Mouse (Mus musculus) right cerebral cortex, adult 18-20 months (tissue): Measurements from ENCODE around the gene Hnrnpl.

Source experiments
- DNase-seq: peaks from one replicate; pipeline ENCODE4 v3.0.0; 2022; ENCODE audit warnings: mixed read lengths

Hnrnpl gene

GRCm38 (mm10) chr7:28808221-28808941, at the start of gene Hnrnpl:
TSS of gene Hnrnpl (plus strand) at chr7:28808541.
- no peak for DNase-seq

GRCm38 (mm10) chr7:28758623-28759022, 49.7 kb upstream of the Hnrnpl start:
- DNase-seq, result no peak

GRCm38 (mm10) chr7:28761907-28762306, 46.4 kb upstream of the Hnrnpl start:
- no peak for DNase-seq

- no peak for DNase-seq
Observed at GRCm38 (mm10) chr7:28765211-28765610, 43.1 kb upstream of the Hnrnpl start.

GRCm38 (mm10) chr7:28766173-28766879, 42.0 kb upstream of the Hnrnpl start, which contains the start of gene Sirt2:
TSS of gene Sirt2 (plus strand) at chr7:28766735.
- DNase-seq, result peak; percentile 99

GRCm38 (mm10) chr7:28766910-28767309, 41.4 kb upstream of the Hnrnpl start:
- no peak for DNase-seq

GRCm38 (mm10) chr7:28767462-28767965, 40.8 kb upstream of the Hnrnpl start, which contains the start of gene Nfkbib:
TSS of gene Nfkbib (minus strand) at chr7:28767512.
- DNase-seq, result no peak

GRCm38 (mm10) chr7:28769414-28769958, 38.9 kb upstream of the Hnrnpl start:
- no peak for DNase-seq

- DNase-seq, result no peak
Observed at GRCm38 (mm10) chr7:28770309-28770708, 38.0 kb upstream of the Hnrnpl start.

- DNase-seq, result no peak
Observed at GRCm38 (mm10) chr7:28771867-28772266, 36.5 kb upstream of the Hnrnpl start.

GRCm38 (mm10) chr7:28773163-28773562, 35.2 kb upstream of the Hnrnpl start:
- no peak for DNase-seq

GRCm38 (mm10) chr7:28774164-28774563, 34.2 kb upstream of the Hnrnpl start:
- peak; percentile 48 for DNase-seq

GRCm38 (mm10) chr7:28775129-28775528, 33.2 kb upstream of the Hnrnpl start:
- no peak for DNase-seq

- DNase-seq, result no peak
Observed at GRCm38 (mm10) chr7:28778825-28779224, 29.5 kb upstream of the Hnrnpl start.

- peak; percentile 84 for DNase-seq
Observed at GRCm38 (mm10) chr7:28780067-28780658, 28.2 kb upstream of the Hnrnpl start.

GRCm38 (mm10) chr7:28780857-28781256, 27.5 kb upstream of the Hnrnpl start:
- peak; percentile 68 for DNase-seq

- no peak for DNase-seq
Observed at GRCm38 (mm10) chr7:28781261-28781663, 27.1 kb upstream of the Hnrnpl start.

GRCm38 (mm10) chr7:28785161-28785560, 23.2 kb upstream of the Hnrnpl start:
- no peak for DNase-seq

GRCm38 (mm10) chr7:28787884-28788283, 20.5 kb upstream of the Hnrnpl start:
- no peak for DNase-seq

- DNase-seq, result no peak
Observed at GRCm38 (mm10) chr7:28788307-28789195, 19.8 kb upstream of the Hnrnpl start, which contains the start of gene Rinl. TSS of gene Rinl (plus strand) at chr7:28788969.

GRCm38 (mm10) chr7:28789235-28789634, 19.1 kb upstream of the Hnrnpl start:
- no peak for DNase-seq
